Mouse (Mus musculus) bone marrow macrophage, adult 2 months (primary cell): ENCODE results near the gene Foxd2.

Experiments
- CTCF ChIP-seq: IDR thresholded peaks from 2 replicates; pipeline ENCODE4 v1.5.1; 2012; ENCODE audit warnings: low read depth, mild to moderate bottlenecking, low read length, moderate library complexity
- POLR2A ChIP-seq: IDR thresholded peaks from 2 replicates; pipeline ENCODE4 v1.6.1; 2012; ENCODE audit warnings: mild to moderate bottlenecking, low read depth, low read length, borderline replicate concordance

DNA sequence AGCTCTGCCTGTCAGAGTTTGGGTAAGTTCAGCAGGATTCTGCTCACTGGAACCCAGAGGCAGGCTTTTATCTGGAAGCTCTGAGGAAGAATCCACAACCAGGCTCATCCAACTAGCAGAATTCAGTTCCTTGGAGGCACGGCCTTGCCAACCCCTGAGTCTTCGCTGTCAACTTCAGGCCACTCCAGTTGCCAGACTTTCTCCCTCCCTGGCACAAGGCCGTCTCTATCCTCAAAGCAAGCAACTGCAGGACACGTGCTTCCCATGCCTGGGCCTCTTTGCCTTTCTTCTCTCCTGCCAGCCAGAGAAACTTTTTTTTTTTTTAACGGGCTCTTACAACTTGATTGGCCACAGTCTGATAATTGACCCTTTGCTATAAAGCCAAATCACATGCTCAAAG is 36.3 kb upstream of the Foxd2 start:
- no peak for TF ChIP-seq CTCF
- TF ChIP-seq POLR2A, result no peak
